Mouse (Mus musculus): ENCODE measurements around the gene Klhdc3.
A peak's percentile ranks its signal among the peaks of the same experiment; 100 is the strongest.

- TF ChIP-seq CTCF (IDR thresholded peaks at IDR 0.05; ENCODE audit: borderline replicate concordance, insufficient read depth, low read length) (no peak), POLR2A (IDR thresholded peaks at IDR 0.05; ENCODE audit: low read depth, low read length) (peak; percentile 68)
These were observed at the start of gene Klhdc3 for GRCm38 (mm10) chr17:46680760-46681373.
